Mouse (Mus musculus) liver, adult 2 months (tissue): ENCODE measurements around the gene Zfp941. TPM values are rescaled to one million over a fixed set of nuclear protein-coding genes. Genes with fewer than 3 reads are reported as not detected.
"Not testable (repeated sequence)": the region's sequence is repeated elsewhere in the genome, so short reads cannot be mapped to it uniquely, and the experiment has no call there.

Experiments
- DNase-seq: peaks from one replicate; pipeline ENCODE4 v3.0.0-alpha.2; 2011; ENCODE audit warnings: low read depth, low spot score; ENCODE audit errors: extremely low read depth
- H3K27ac ChIP-seq: fragments of 200-500 bp; replicated peaks from 2 replicates; pipeline ENCODE4 v1.5.1; 2012; ENCODE audit warnings: low read depth, mild to moderate bottlenecking, control low read depth, inconsistent platforms, low read length; ENCODE audit not compliant: insufficient read depth
- H3K27me3 ChIP-seq: fragments of 200-500 bp; 2 replicates; pipeline ENCODE4 v1.6.1; 2012; ENCODE audit warnings: mild to moderate bottlenecking, moderate library complexity, low read length, inconsistent platforms; ENCODE audit not compliant: control insufficient read depth, insufficient read depth
- H3K36me3 ChIP-seq: fragments of 200-500 bp; 2 replicates; pipeline ENCODE4 v1.6.1; 2012; ENCODE audit warnings: low read length, inconsistent platforms; ENCODE audit not compliant: control insufficient read depth, insufficient read depth
- H3K4me1 ChIP-seq: fragments of 200-500 bp; 2 replicates; pipeline ENCODE4 v1.6.1; 2011; ENCODE audit warnings: low read length; ENCODE audit not compliant: control insufficient read depth, insufficient read depth
- H3K4me3 ChIP-seq: fragments of 200-500 bp; 2 replicates; pipeline ENCODE4 v1.5.1; 2011; ENCODE audit warnings: low read depth, mild to moderate bottlenecking, control low read depth, low read length, moderate library complexity; ENCODE audit not compliant: insufficient read depth
- H3K79me2 ChIP-seq: fragments of 200-500 bp; 2 replicates; pipeline ENCODE4 v1.6.1; 2012; ENCODE audit warnings: inconsistent platforms, mild to moderate bottlenecking, low read length, moderate library complexity; ENCODE audit not compliant: control insufficient read depth, insufficient read depth
- H3K9ac ChIP-seq: fragments of 200-500 bp; 2 replicates; pipeline ENCODE4 v1.6.1; 2012; ENCODE audit warnings: low read depth, mild to moderate bottlenecking, control low read depth, inconsistent platforms, low read length
- CTCF ChIP-seq: fragments of 200-500 bp; IDR thresholded peaks from 2 replicates; pipeline ENCODE4 v1.5.1; 2011; ENCODE audit warnings: low read depth, low read length, control low read depth
- POLR2A ChIP-seq: fragments of 200-500 bp; IDR thresholded peaks from 2 replicates; pipeline ENCODE4 v1.6.1; 2011; ENCODE audit warnings: low read length, control low read depth; ENCODE audit not compliant: insufficient read depth; ENCODE audit errors: extremely low read depth
- WGBS: fragments of 180-500 bp; shearing (Covaris S2); methylation state at CpG from one replicate; pipeline ENCODE4 v1.1.7; 2018; 5-methylcytosine and 5-hydroxymethylcytosine counted together
- polyA plus RNA-seq: library from polyadenylated mRNA; depleted of rRNA; stranded (reverse); fragments of >200 nt; gene quantifications from 2 replicates; pipeline ENCODE4 v1.2.3, GENCODE M21; 2012; rRNA removed
- total RNA-seq: library from RNA; depleted of rRNA; stranded (reverse); fragments of >200 nt; gene quantifications from 2 replicates; pipeline ENCODE4 v1.2.3, GENCODE M21; 2014; rRNA removed

Gene Zfp941
- total and polyA plus RNA-seq, 2 experiments = 0.34 to 1.0 TPM

GRCm38 (mm10) chr7:140780548-140780947 is 41.4 kb downstream of the Zfp941 start:
- DNase-seq = no peak
- Histone ChIP-seq H3K79me2 (no peaks in the 10 kb centered on the region), H3K9ac (no peak overlapping the region), H3K4me3 (no peak overlapping the region), H3K27me3 (peaks cover 3% of the 10 kb centered on the region; the same call in 1 of the 2 replicates), H3K4me1 (no peaks in the 10 kb centered on the region), H3K36me3 (no peaks in the 10 kb centered on the region), H3K27ac (no peak overlapping the region)
- 91% methylated on average over 4 of the region's 4 CpGs for WGBS
- no peak for TF ChIP-seq POLR2A
- TF ChIP-seq CTCF = no peak

GRCm38 (mm10) chr7:140765888-140766739 is 55.9 kb downstream of the Zfp941 start:
- Histone ChIP-seq H3K27ac (peak overlapping the region; percentile 7), H3K36me3 (peaks cover 57% of the 10 kb centered on the region), H3K4me1 (peaks cover 3% of the 10 kb centered on the region; the same call in 1 of the 2 replicates), H3K9ac (peak overlapping the region; percentile 62), H3K27me3 (no peaks in the 10 kb centered on the region), H3K4me3 (peak overlapping the region; percentile 27), H3K79me2 (no peaks in the 10 kb centered on the region; the same call in 1 of the 2 replicates)
- 26% methylated on average over 12 of the region's 12 CpGs for WGBS
- TF ChIP-seq POLR2A (peak; percentile 55; the same call in 1 of the 2 replicates), CTCF (peak; percentile 52)
- DNase-seq = peak; percentile 55

GRCm38 (mm10) chr7:140765391-140765790 is 56.6 kb downstream of the Zfp941 start:
- H3K9ac ChIP-seq, H3K4me1 ChIP-seq, H3K27ac ChIP-seq, H3K79me2 ChIP-seq, H3K27me3 ChIP-seq: not testable (repeated sequence)
- DNase-seq = peak; percentile 26
- Histone ChIP-seq H3K4me3 (peak overlapping the region; percentile 75; the same call in 1 of the 2 replicates), H3K36me3 (peaks cover 50% of the 10 kb centered on the region)
- 37% methylated on average over 1 of the region's 1 CpGs for WGBS

GRCm38 (mm10) chr7:140763447-140764020 is 58.4 kb downstream of the Zfp941 start, which contains the start of gene Cyp2e1:
TSS of gene Cyp2e1 (plus strand) at chr7:140763739.
- peak; percentile 99 for DNase-seq
- TF ChIP-seq POLR2A (peak; percentile 86; the same call in 1 of the 2 replicates), CTCF (no peak)
- no peaks in the 10 kb centered on the region; the same call in 1 of the 2 replicates for H3K79me2 ChIP-seq
- no peaks in the 10 kb centered on the region for H3K27me3 ChIP-seq
- H3K4me3 ChIP-seq = peak within 1 kb of the TSS; percentile 75
- peaks cover 5% of the 10 kb centered on the region; the same call in 1 of the 2 replicates for H3K4me1 ChIP-seq
- WGBS = 21% methylated on average over 7 of the region's 7 CpGs
- H3K9ac ChIP-seq = peak within 1 kb of the TSS; percentile 89
- peaks cover 39% of the 10 kb centered on the region for H3K36me3 ChIP-seq
- peak within 1 kb of the TSS; percentile 83 for H3K27ac ChIP-seq

- DNase-seq = peak; percentile 92
- H3K27ac ChIP-seq = no peak overlapping the region
- H3K79me2 ChIP-seq = no peaks in the 10 kb centered on the region; the same call in 1 of the 2 replicates
- no peak overlapping the region for H3K4me3 ChIP-seq
- H3K36me3 ChIP-seq = peaks cover 12% of the 10 kb centered on the region
- H3K4me1 ChIP-seq = peaks cover 13% of the 10 kb centered on the region; the same call in 1 of the 2 replicates
- H3K9ac ChIP-seq = no peak overlapping the region
- no peak for TF ChIP-seq POLR2A
- TF ChIP-seq CTCF = no peak
- H3K27me3 ChIP-seq = no peaks in the 10 kb centered on the region
These were observed 61.3 kb downstream of the Zfp941 start for GRCm38 (mm10) chr7:140760647-140761046.

Other genes starting within 250 kb of the Zfp941 start
- under 0.01 TPM in 1 of 2 replicates, not detected in the other for gene Olfr46, start 220.9 kb downstream of the Zfp941 start, total RNA-seq
- not detected in 2 replicates for gene Olfr46, start 220.9 kb downstream of the Zfp941 start, polyA plus RNA-seq
- gene Olfr61, start 193.2 kb downstream of the Zfp941 start, total RNA-seq = not detected in 2 replicates
- not detected in 2 replicates for gene Olfr61, start 193.2 kb downstream of the Zfp941 start, polyA plus RNA-seq
- not detected in 2 replicates for gene Olfr53, start 175.7 kb downstream of the Zfp941 start, total RNA-seq
- not detected in 2 replicates for gene Olfr53, start 175.7 kb downstream of the Zfp941 start, polyA plus RNA-seq
- gene Olfr539, start 162.2 kb downstream of the Zfp941 start, total RNA-seq = under 0.01 TPM in 1 of 2 replicates, not detected in the other
- gene Olfr539, start 162.2 kb downstream of the Zfp941 start, polyA plus RNA-seq = not detected in 2 replicates
- gene Olfr45, start 140.2 kb downstream of the Zfp941 start, total RNA-seq = not detected in 2 replicates
- gene Olfr45, start 140.2 kb downstream of the Zfp941 start, polyA plus RNA-seq = not detected in 2 replicates
- gene Olfr541, start 124.9 kb downstream of the Zfp941 start, total RNA-seq = not detected in 2 replicates
- gene Olfr541, start 124.9 kb downstream of the Zfp941 start, polyA plus RNA-seq = 0.07 TPM in 1 of 2 replicates, not detected in the other
- gene Cyp2e1, start 58.4 kb downstream of the Zfp941 start, total RNA-seq = 3,097 and 4,003 TPM in 2 replicates
- gene Cyp2e1, start 58.4 kb downstream of the Zfp941 start, polyA plus RNA-seq = 2,786 and 2,859 TPM in 2 replicates
- not detected in 2 replicates for gene Syce1, start 34.3 kb downstream of the Zfp941 start, total RNA-seq
- gene Syce1, start 34.3 kb downstream of the Zfp941 start, polyA plus RNA-seq = 0.07 TPM in 1 of 2 replicates, not detected in the other
- 511 and 549 TPM in 2 replicates for gene Urah, start 12.8 kb upstream of the Zfp941 start, total RNA-seq
- gene Urah, start 12.8 kb upstream of the Zfp941 start, polyA plus RNA-seq = 1,037 and 1,096 TPM in 2 replicates
- 0.46 TPM in 1 of 2 replicates, not detected in the other for gene Scgb1c1, start 23.4 kb upstream of the Zfp941 start, total RNA-seq
- gene Scgb1c1, start 23.4 kb upstream of the Zfp941 start, polyA plus RNA-seq = 1.0 TPM in 1 of 2 replicates, not detected in the other
- gene Odf3, start 25.6 kb upstream of the Zfp941 start, total RNA-seq = not detected in 2 replicates
- not detected in 2 replicates for gene Odf3, start 25.6 kb upstream of the Zfp941 start, polyA plus RNA-seq
- gene Gm45785, start 34.2 kb upstream of the Zfp941 start, total RNA-seq = 0.60 and 1.4 TPM in 2 replicates
- not detected in 2 replicates for gene Gm45785, start 34.2 kb upstream of the Zfp941 start, polyA plus RNA-seq
- gene Ric8a, start 34.8 kb upstream of the Zfp941 start, total RNA-seq = 17.5 and 20.3 TPM in 2 replicates
- 24.6 and 34.4 TPM in 2 replicates for gene Ric8a, start 34.8 kb upstream of the Zfp941 start, polyA plus RNA-seq
- gene Bet1l, start 35.4 kb upstream of the Zfp941 start, total RNA-seq = 15.0 and 15.4 TPM in 2 replicates
- gene Bet1l, start 35.4 kb upstream of the Zfp941 start, polyA plus RNA-seq = 22.1 and 29.2 TPM in 2 replicates
- 83.6 and 102 TPM in 2 replicates for gene Psmd13, start 59.8 kb upstream of the Zfp941 start, total RNA-seq
- gene Psmd13, start 59.8 kb upstream of the Zfp941 start, polyA plus RNA-seq = 51.1 and 58.2 TPM in 2 replicates
- 134 and 150 TPM in 2 replicates for gene Sirt3, start 60.1 kb upstream of the Zfp941 start, total RNA-seq
- 155 TPM in 2 replicates for gene Sirt3, start 60.1 kb upstream of the Zfp941 start, polyA plus RNA-seq
- gene Cox8b, start 78.3 kb upstream of the Zfp941 start, total RNA-seq = 0.55 and 0.81 TPM in 2 replicates
- not detected in 2 replicates for gene Cox8b, start 78.3 kb upstream of the Zfp941 start, polyA plus RNA-seq
- 28.9 and 33.4 TPM in 2 replicates for gene Nlrp6, start 98.7 kb upstream of the Zfp941 start, total RNA-seq
- 72.9 and 119 TPM in 2 replicates for gene Nlrp6, start 98.7 kb upstream of the Zfp941 start, polyA plus RNA-seq
- 16.6 and 19.1 TPM in 2 replicates for gene Pgghg, start 119.2 kb upstream of the Zfp941 start, total RNA-seq
- gene Pgghg, start 119.2 kb upstream of the Zfp941 start, polyA plus RNA-seq = 41.3 and 43.3 TPM in 2 replicates
- 0.40 and 0.55 TPM in 2 replicates for gene Ifitm5, start 128.1 kb upstream of the Zfp941 start, total RNA-seq
- 0.76 and 1.0 TPM in 2 replicates for gene Ifitm5, start 128.1 kb upstream of the Zfp941 start, polyA plus RNA-seq
- gene Gm45717, start 133.8 kb upstream of the Zfp941 start, total RNA-seq = not detected in 2 replicates
- not detected in 2 replicates for gene Gm45717, start 133.8 kb upstream of the Zfp941 start, polyA plus RNA-seq
- 270 and 282 TPM in 2 replicates for gene Ifitm2, start 133.8 kb upstream of the Zfp941 start, total RNA-seq
- gene Ifitm2, start 133.8 kb upstream of the Zfp941 start, polyA plus RNA-seq = 968 and 1,028 TPM in 2 replicates
- gene Ifitm1, start 145.0 kb upstream of the Zfp941 start, total RNA-seq = 11.2 and 11.3 TPM in 2 replicates
- gene Ifitm1, start 145.0 kb upstream of the Zfp941 start, polyA plus RNA-seq = 48.6 and 79.4 TPM in 2 replicates
- 296 and 392 TPM in 2 replicates for gene Ifitm3, start 188.6 kb upstream of the Zfp941 start, total RNA-seq
- 848 and 1,254 TPM in 2 replicates for gene Ifitm3, start 188.6 kb upstream of the Zfp941 start, polyA plus RNA-seq
- gene Ifitm6, start 195.7 kb upstream of the Zfp941 start, total RNA-seq = 0.81 and 0.83 TPM in 2 replicates
- gene Ifitm6, start 195.7 kb upstream of the Zfp941 start, polyA plus RNA-seq = 0.72 and 1.7 TPM in 2 replicates
- not detected in 2 replicates for gene Gm17387, start 207.0 kb upstream of the Zfp941 start, total RNA-seq
- gene Gm17387, start 207.0 kb upstream of the Zfp941 start, polyA plus RNA-seq = not detected in 2 replicates
- 0.09 TPM in 1 of 2 replicates, not detected in the other for gene B4galnt4, start 238.9 kb upstream of the Zfp941 start, total RNA-seq
- 0.04 and 0.10 TPM in 2 replicates for gene B4galnt4, start 238.9 kb upstream of the Zfp941 start, polyA plus RNA-seq